Mouse (Mus musculus) brain, embryonic 14.5 days (tissue): ENCODE measurements around the gene Vegfa.

Experiments used
- CTCF ChIP-seq: fragments of 200-500 bp; IDR thresholded peaks from 2 replicates; pipeline ENCODE4 v1.5.1; 2012; ENCODE audit warnings: inconsistent platforms, mild to moderate bottlenecking, moderate library complexity, borderline replicate concordance; ENCODE audit not compliant: insufficient read depth, insufficient read length; ENCODE audit errors: extremely low read depth
- POLR2A ChIP-seq: fragments of 200-500 bp; IDR thresholded peaks from 2 replicates; pipeline ENCODE4 v1.6.1; 2012; ENCODE audit warnings: mild to moderate bottlenecking, inconsistent platforms, borderline replicate concordance; ENCODE audit not compliant: poor library complexity, insufficient read depth, insufficient read length, severe bottlenecking; ENCODE audit errors: extremely low read depth

GRCm38 (mm10) chr17:46040561-46040960 lies 8.4 kb upstream of the Vegfa start:
- TF ChIP-seq CTCF (no peak), POLR2A (no peak)
